Mouse (Mus musculus) pancreas, adult 10 weeks (tissue): ENCODE data around the gene Gpr180. TPM values are rescaled to one million over a fixed set of nuclear protein-coding genes. Genes with fewer than 3 reads are reported as not detected.

Source experiments
- polyA plus RNA-seq: library from polyadenylated mRNA; stranded (reverse); fragments of 350-450 nt; fragmentation: Illumina TruSeq; extraction: RNeasy Lipid Tissue Mini Kit (QIAGEN cat#74804); gene quantifications from one replicate; pipeline ENCODE4 v1.2.3, GENCODE M21; 2015; ENCODE audit warnings: low read depth, low replicate concordance; ENCODE audit not compliant: insufficient read depth

Gene Gpr180
- 10.8 TPM for polyA plus RNA-seq

GRCm38 (mm10) chr14:118136744-118137452 is at the start of gene Gpr180:
Gene Gpr180, plus strand, starts transcription at chr14:118137158.

DNA sequence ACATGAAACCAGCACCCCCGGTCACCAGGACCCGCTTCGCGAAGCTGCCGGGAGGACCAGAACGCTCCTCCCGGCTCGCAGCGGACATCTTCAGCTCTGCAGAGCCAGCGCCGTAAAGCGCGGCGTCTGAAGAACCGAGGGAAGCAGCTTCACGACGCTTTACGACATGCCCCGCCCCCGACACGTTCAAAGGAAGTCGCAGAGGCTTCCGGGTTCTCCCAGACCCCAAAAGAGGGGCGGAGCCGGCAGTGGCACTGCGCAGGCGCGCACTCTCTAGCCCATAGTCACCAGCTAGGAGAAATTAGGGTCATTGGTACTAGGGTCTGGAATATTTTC is 4.3 kb upstream of the Gpr180 start, which contains the start of gene Tgds:
TSS of gene Tgds (minus strand) at position 114 of the 336 bp plus-strand sequence.

Other genes with a start within 250 kb of the Gpr180 start
- gene Dct, start 84.9 kb upstream of the Gpr180 start, polyA plus RNA-seq: not detected
- gene Tgds, start 4.4 kb upstream of the Gpr180 start, polyA plus RNA-seq: 9.3 TPM
- not detected for gene Sox21, start 99.9 kb downstream of the Gpr180 start, polyA plus RNA-seq
- not detected for gene Gm9376, start 129.8 kb downstream of the Gpr180 start, polyA plus RNA-seq